Mouse (Mus musculus) lung, adult 2 months (tissue): ENCODE data around the gene E130114P18Rik.

ENCODE experiments used
- CTCF ChIP-seq: fragments of 200-500 bp; IDR thresholded peaks from 2 replicates; pipeline ENCODE4 v1.5.1; 2011; ENCODE audit warnings: mild to moderate bottlenecking, low read length, control low read depth; ENCODE audit not compliant: insufficient read depth
- POLR2A ChIP-seq: fragments of 200-500 bp; IDR thresholded peaks from 2 replicates; pipeline ENCODE4 v1.6.1; 2011; ENCODE audit warnings: low read depth, mild to moderate bottlenecking, control low read depth, low read length, borderline replicate concordance; ENCODE audit errors: extremely low read depth

GRCm38 (mm10) chr4:97596348-97596747 is 181.5 kb downstream of the E130114P18Rik start:
- TF ChIP-seq POLR2A (no peak), CTCF (no peak)
